Mouse (Mus musculus): Measurements from ENCODE around the gene Selenof. TPM values are rescaled to one million over a fixed set of nuclear protein-coding genes. Genes with fewer than 3 reads are reported as not detected.
A peak's percentile ranks its signal among the peaks of the same experiment; 100 is the strongest.

Gene Selenof
- polyA plus RNA-seq, 1 experiment from 2014 or later, result 464 TPM

DNA sequence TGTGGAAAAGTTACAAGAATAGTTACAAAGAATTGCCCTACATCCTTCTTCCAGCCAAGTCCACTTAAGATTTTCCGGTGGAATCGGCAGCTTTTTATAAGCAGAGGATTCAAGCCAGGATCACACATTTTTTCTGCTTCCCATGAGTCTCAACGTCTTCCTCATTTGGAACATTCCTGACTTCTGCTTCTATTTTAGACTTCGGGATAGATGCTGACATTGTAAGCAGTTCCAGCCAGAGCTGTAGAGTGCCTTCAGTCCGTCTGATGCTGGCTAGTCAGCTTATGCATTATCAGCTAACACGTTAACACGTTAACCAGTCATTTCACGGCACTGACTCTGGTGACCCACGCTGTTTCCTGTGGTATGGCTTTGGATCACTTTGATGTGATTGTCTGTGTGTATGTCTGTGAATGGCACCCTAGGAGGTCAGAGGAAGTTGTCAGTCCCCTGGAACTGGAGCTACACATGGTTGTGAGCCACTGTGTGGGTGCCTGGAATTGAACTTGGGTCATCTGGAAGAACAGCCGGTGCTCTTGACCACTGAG is 47.6 kb downstream of the Selenof start:
- Histone ChIP-seq H3K4me2 (replicated peaks) (no peak overlapping the region), H3K4me3 (replicated peaks; ENCODE audit: low read length) (no peak overlapping the region), H3K4me1 (replicated peaks; ENCODE audit: control insufficient read depth, insufficient read depth, low read length) (no peaks in the 10 kb centered on the region), H3K9me3 (ENCODE audit: control insufficient read depth, low read length) (no peaks in the 10 kb centered on the region), H3K27me3 (ENCODE audit: control insufficient read depth, insufficient read depth, low read length) (no peaks in the 10 kb centered on the region), H3K36me3 (replicated peaks; ENCODE audit: control insufficient read depth, insufficient read depth) (no peaks in the 10 kb centered on the region), H3K27ac (no peak overlapping the region), H3K9ac (no peak overlapping the region)
- ATAC-seq (ENCODE audit: low FRiP score) (no peak), DNase-seq (ENCODE audit: low spot score) (no peak)
- WGBS, result 83% methylated on average over 10 of the region's 10 CpGs

GRCm38 (mm10) chr3:144622930-144623612 is 53.0 kb downstream of the Selenof start:
- H3K9ac ChIP-seq, result no peak overlapping the region
- H3K4me2 ChIP-seq (replicated peaks), result no peak overlapping the region
- H3K27me3 ChIP-seq (ENCODE audit: control insufficient read depth, insufficient read depth, low read length), result no peaks in the 10 kb centered on the region
- H3K4me3 ChIP-seq (replicated peaks; ENCODE audit: low read length), result no peak overlapping the region
- no peaks in the 10 kb centered on the region for H3K4me1 ChIP-seq (replicated peaks; ENCODE audit: control insufficient read depth, insufficient read depth, low read length)
- ATAC-seq (ENCODE audit: low FRiP score) (peak; percentile 84), DNase-seq (ENCODE audit: low spot score) (peak; percentile 33)
- H3K36me3 ChIP-seq (replicated peaks; ENCODE audit: control insufficient read depth, insufficient read depth), result no peaks in the 10 kb centered on the region
- H3K27ac ChIP-seq, result 0 out of 2 replicates have a peak overlapping the region, but pooled peaks have one; percentile 49
- 64% methylated on average over 13 of the region's 13 CpGs for WGBS
- no peaks in the 10 kb centered on the region for H3K9me3 ChIP-seq (ENCODE audit: control insufficient read depth, low read length)

DNA sequence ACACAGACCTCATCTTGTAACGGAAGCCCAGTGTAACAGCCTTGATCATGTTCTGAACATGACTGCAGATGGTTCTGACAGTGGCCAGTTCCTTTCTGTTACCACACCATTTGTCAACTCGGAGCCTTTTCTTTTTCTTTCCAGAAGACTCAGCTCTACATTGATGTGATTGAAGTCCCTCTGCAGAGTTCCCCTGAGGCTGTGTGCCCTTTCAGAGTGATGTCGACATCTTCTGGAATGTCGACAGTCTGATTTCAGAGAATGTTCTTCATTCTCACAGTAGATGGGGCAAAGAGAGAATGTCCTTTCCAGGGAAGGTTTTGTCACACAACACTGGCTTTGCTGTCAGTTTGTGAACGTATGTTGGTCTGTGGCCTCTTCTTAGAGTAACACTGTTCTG is 55.6 kb downstream of the Selenof start:
- Histone ChIP-seq H3K9me3 (ENCODE audit: control insufficient read depth, low read length) (no peaks in the 10 kb centered on the region), H3K9ac (no peak overlapping the region), H3K4me1 (replicated peaks; ENCODE audit: control insufficient read depth, insufficient read depth, low read length) (no peaks in the 10 kb centered on the region), H3K27me3 (ENCODE audit: control insufficient read depth, insufficient read depth, low read length) (no peaks in the 10 kb centered on the region), H3K27ac (no peak overlapping the region), H3K36me3 (replicated peaks; ENCODE audit: control insufficient read depth, insufficient read depth) (no peaks in the 10 kb centered on the region), H3K4me3 (replicated peaks; ENCODE audit: low read length) (no peak overlapping the region), H3K4me2 (replicated peaks) (no peak overlapping the region)
- no peak for ATAC-seq (ENCODE audit: low FRiP score)
- DNase-seq (ENCODE audit: low spot score), result no peak
- WGBS, result 81% methylated on average over 5 of the region's 5 CpGs

DNA sequence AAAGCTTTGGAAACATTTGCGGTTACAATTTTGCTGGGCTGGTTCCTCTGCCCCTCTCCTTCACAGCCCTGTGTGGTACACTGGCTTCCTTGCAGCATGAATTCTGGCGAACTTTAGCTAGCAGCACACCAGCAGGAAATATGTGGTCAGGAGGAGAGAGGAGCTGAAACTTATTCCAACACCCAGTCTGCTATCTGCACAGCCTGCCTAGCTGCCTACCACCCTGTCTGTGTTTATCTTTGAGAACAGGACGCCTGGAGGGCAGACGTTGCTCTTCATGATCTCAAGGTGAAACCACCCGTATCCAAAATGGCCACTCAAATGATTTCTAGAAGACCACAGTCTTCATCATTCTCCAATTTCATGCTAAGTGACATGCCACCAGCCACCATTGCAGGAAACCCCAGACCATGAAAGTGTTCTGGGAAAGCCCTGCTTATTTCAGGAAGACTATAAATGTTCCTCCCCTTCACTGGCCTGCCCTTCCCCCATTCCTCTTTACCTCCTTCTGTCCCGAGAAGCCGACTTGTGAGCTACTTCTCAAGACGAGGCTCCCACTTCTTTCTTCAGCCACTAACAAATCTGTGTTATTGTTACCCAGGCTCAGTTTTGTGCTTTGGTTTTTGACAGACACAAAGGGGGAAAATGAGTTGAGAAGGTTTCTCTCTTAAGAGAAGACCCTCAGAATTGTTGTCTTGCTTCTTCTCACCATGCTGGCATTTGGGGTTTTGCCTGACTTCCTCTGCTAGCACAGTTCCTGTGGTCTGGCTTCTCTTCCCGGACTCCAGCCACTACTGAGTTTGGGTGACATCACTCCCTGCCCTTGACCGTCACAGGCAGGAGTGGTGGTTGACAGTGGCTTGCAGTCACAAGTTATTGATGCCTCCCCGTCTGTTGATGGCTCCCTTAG is 58.2 kb downstream of the Selenof start:
- ATAC-seq (ENCODE audit: low FRiP score), result no peak
- Histone ChIP-seq H3K27me3 (ENCODE audit: control insufficient read depth, insufficient read depth, low read length) (no peaks in the 10 kb centered on the region), H3K9ac (no peak overlapping the region), H3K27ac (no peak overlapping the region), H3K4me3 (replicated peaks; ENCODE audit: low read length) (no peak overlapping the region), H3K36me3 (replicated peaks; ENCODE audit: control insufficient read depth, insufficient read depth) (no peaks in the 10 kb centered on the region), H3K9me3 (ENCODE audit: control insufficient read depth, low read length) (no peaks in the 10 kb centered on the region), H3K4me1 (replicated peaks; ENCODE audit: control insufficient read depth, insufficient read depth, low read length) (no peaks in the 10 kb centered on the region), H3K4me2 (replicated peaks) (no peak overlapping the region)
- no peak for DNase-seq (ENCODE audit: low spot score)
- WGBS, result 81% methylated on average over 11 of the region's 11 CpGs

- Histone ChIP-seq H3K4me2 (replicated peaks) (no peak overlapping the region), H3K9me3 (ENCODE audit: control insufficient read depth, low read length) (no peaks in the 10 kb centered on the region), H3K9ac (no peak overlapping the region), H3K4me1 (replicated peaks; ENCODE audit: control insufficient read depth, insufficient read depth, low read length) (no peaks in the 10 kb centered on the region), H3K36me3 (replicated peaks; ENCODE audit: control insufficient read depth, insufficient read depth) (no peaks in the 10 kb centered on the region), H3K27me3 (ENCODE audit: control insufficient read depth, insufficient read depth, low read length) (no peaks in the 10 kb centered on the region), H3K27ac (no peak overlapping the region), H3K4me3 (replicated peaks; ENCODE audit: low read length) (no peak overlapping the region)
- ATAC-seq (ENCODE audit: low FRiP score) (no peak), DNase-seq (ENCODE audit: low spot score) (no peak)
- 93% methylated on average over 3 of the region's 3 CpGs for WGBS
Observed at GRCm38 (mm10) chr3:144628915-144629230, 58.8 kb downstream of the Selenof start.

GRCm38 (mm10) chr3:144635236-144635635 is 65.1 kb downstream of the Selenof start:
- Histone ChIP-seq H3K36me3 (replicated peaks; ENCODE audit: control insufficient read depth, insufficient read depth) (no peaks in the 10 kb centered on the region), H3K27ac (no peak overlapping the region), H3K27me3 (ENCODE audit: control insufficient read depth, insufficient read depth, low read length) (no peaks in the 10 kb centered on the region), H3K4me2 (replicated peaks) (no peak overlapping the region), H3K4me1 (replicated peaks; ENCODE audit: control insufficient read depth, insufficient read depth, low read length) (no peaks in the 10 kb centered on the region), H3K4me3 (replicated peaks; ENCODE audit: low read length) (no peak overlapping the region), H3K9ac (no peak overlapping the region), H3K9me3 (ENCODE audit: control insufficient read depth, low read length) (no peaks in the 10 kb centered on the region)
- ATAC-seq (ENCODE audit: low FRiP score) (no peak), DNase-seq (ENCODE audit: low spot score) (no peak)
- WGBS, result 88% methylated on average over 5 of the region's 5 CpGs

DNA sequence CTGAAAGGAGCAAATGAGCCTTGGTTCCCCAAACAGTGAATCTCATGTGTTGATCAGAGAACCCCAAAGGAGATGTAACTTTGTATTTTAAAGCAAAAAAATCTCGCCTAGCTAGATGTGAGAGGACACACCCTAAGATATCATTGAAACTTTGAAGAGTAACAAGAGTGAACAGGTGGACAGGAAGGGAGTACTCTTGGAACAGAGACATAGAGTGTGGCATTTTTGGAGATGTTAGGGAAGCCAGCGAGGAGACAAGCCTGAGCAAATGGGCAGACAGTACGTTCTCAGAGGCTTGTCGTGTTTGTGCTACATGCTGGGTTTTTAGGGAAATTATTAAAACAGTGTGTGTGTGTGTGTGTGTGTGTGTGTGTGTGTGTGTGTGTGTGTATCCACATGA is 68.0 kb downstream of the Selenof start:
- Histone ChIP-seq H3K27me3 (ENCODE audit: control insufficient read depth, insufficient read depth, low read length) (no peaks in the 10 kb centered on the region), H3K9me3 (ENCODE audit: control insufficient read depth, low read length) (no peaks in the 10 kb centered on the region), H3K4me3 (replicated peaks; ENCODE audit: low read length) (no peak overlapping the region), H3K4me2 (replicated peaks) (no peak overlapping the region), H3K9ac (no peak overlapping the region), H3K27ac (no peak overlapping the region), H3K4me1 (replicated peaks; ENCODE audit: control insufficient read depth, insufficient read depth, low read length) (0 out of 2 replicates have a peak, but pooled peaks cover 2% of the 10 kb centered on the region), H3K36me3 (replicated peaks; ENCODE audit: control insufficient read depth, insufficient read depth) (no peaks in the 10 kb centered on the region)
- DNase-seq (ENCODE audit: low spot score) (no peak), ATAC-seq (ENCODE audit: low FRiP score) (no peak)
- 95% methylated on average over 4 of the region's 4 CpGs for WGBS

DNA sequence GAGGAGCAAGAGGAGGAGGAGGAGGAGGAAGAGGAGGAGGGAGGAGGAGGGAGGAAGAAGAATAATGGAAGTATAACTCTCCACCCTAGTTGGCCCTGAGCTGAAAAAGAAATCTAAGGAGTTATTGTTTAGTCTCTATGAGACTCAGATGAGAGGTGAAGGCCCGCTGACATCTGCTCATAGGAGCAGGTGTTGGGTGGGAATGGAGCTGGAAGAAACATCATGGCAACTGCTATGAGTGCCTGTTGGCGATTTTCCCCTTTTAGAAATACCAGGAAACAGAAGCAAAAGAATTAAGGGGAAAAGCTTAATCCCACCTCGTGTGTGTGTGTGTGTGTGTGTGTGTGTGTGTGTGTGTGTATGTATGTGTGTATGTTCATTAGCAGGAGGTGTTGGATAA is 69.3 kb downstream of the Selenof start:
- 82% methylated on average over 3 of the region's 3 CpGs for WGBS
- no peaks in the 10 kb centered on the region for H3K36me3 ChIP-seq (replicated peaks; ENCODE audit: control insufficient read depth, insufficient read depth)
- H3K4me1 ChIP-seq (replicated peaks; ENCODE audit: control insufficient read depth, insufficient read depth, low read length), result 0 out of 2 replicates have a peak, but pooled peaks cover 3% of the 10 kb centered on the region
- no peak overlapping the region for H3K27ac ChIP-seq
- no peak overlapping the region for H3K4me3 ChIP-seq (replicated peaks; ENCODE audit: low read length)
- H3K9ac ChIP-seq, result no peak overlapping the region
- DNase-seq (ENCODE audit: low spot score) (no peak), ATAC-seq (ENCODE audit: low FRiP score) (no peak)
- no peaks in the 10 kb centered on the region for H3K27me3 ChIP-seq (ENCODE audit: control insufficient read depth, insufficient read depth, low read length)
- no peaks in the 10 kb centered on the region for H3K9me3 ChIP-seq (ENCODE audit: control insufficient read depth, low read length)
- H3K4me2 ChIP-seq (replicated peaks), result no peak overlapping the region

DNA sequence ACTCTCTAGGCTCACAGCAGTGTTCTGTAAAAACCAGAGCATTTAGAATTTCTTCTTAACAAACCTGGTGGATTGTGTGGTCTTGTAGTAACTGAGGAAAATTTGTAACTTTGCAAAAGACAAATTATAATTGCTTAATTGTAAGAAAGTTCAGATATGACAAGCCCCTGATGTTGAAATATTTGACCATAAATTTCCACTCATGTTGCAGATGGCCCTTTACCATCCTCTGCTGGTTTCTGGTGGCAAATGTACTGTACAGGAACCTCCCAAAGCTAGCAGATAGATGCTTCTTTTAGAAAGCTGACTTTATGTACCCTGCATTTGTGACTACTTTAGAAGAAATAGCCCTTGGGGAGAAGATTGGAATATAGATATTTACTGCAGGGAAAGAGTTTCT is 69.9 kb downstream of the Selenof start:
- Histone ChIP-seq H3K27me3 (ENCODE audit: control insufficient read depth, insufficient read depth, low read length) (no peaks in the 10 kb centered on the region), H3K9ac (no peak overlapping the region), H3K27ac (no peak overlapping the region), H3K4me1 (replicated peaks; ENCODE audit: control insufficient read depth, insufficient read depth, low read length) (0 out of 2 replicates have a peak, but pooled peaks cover 3% of the 10 kb centered on the region), H3K4me2 (replicated peaks) (no peak overlapping the region), H3K36me3 (replicated peaks; ENCODE audit: control insufficient read depth, insufficient read depth) (no peaks in the 10 kb centered on the region), H3K4me3 (replicated peaks; ENCODE audit: low read length) (no peak overlapping the region), H3K9me3 (ENCODE audit: control insufficient read depth, low read length) (0 out of 2 replicates have a peak, but pooled peaks cover under 1% of the 10 kb centered on the region)
- no peak for DNase-seq (ENCODE audit: low spot score)
- ATAC-seq (ENCODE audit: low FRiP score), result no peak

Measured in hindbrain, embryonic 14.5 days (tissue).